Mouse (Mus musculus) ovary, postnatal 10 days (tissue): ENCODE measurements at regions not wholly inside any gene's neighbourhood (a gene's known extent, or its start where the extent isn't known, plus 50 kb on each side); places are given as distances from the start of the nearest gene placed in this dataset.

ENCODE experiments used
- DNase-seq: peaks from one replicate; pipeline ENCODE4 v3.0.0; 2022; ENCODE audit warnings: low spot score

DNA sequence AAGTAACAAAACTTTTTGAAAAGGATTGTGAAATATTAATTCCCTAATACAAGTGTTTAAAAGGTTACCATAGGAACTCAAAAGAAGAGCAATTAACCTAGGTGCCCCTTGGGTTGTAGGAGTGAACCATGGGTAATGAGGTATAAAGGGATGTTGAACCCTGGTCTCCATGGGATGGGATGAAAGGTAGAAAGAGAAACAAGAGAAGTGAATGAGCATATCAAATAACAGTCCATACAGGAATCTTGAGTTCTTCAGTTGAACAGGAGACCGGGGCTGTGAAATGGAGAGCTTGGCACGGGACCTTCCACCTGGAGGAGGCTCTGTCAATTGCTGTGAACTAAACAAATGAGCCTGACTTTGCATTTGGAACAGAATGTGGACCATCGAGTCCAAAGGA, 449.6 kb upstream of the Meis1 start:
- no peak for DNase-seq

DNA sequence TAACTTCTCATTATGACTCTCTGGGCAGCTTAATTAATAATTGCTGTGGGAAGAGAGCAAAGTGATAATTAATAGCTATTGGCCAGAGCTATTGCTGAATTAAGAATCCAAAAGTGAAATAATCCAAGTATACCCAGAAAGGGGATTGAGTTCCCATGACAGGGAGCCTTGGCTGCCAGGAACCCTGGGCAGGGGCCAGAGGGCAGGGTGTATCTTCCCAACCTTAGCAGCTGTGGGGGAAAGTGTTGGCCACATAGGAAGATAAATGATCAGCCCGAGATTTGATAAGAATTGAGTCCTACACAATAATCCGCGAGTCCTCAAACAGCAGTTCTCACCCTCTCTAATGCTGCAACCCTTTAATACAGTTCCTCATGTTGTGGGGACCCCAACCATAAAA, 450.0 kb upstream of the Meis1 start:
- DNase-seq: no peak

DNA sequence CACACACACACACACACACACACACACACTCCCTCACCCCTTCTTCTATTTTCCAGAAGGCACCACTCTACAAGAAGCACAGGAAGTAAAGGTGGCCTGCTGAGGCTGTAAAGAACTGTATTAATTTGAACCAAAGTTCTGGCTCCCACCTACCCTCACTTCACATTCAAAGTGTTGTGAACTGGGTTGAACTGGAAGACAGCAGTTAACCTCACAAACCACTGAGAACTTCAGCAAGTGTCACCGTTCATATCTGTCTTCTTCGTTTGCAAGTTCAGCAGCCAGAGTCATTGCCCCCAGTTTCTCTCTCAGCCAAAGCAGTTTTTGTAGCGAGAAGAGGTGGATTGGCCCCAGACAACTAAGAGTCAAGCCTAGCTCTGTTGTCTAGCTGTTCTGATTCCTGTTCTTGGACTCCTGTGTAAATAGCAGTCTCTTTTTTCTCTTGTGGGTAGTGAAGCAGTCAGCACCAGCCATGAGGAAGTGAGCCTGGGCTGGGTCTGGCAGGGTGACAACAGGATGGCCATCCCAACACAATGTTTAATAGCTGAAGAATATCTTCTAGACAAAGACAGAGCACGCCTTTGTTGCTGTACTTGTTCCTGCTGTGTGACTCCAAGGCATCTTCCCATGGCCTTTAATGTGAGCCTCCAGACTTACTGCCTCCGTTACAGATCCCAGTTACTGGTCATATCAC, 452.0 kb upstream of the Meis1 start:
- no peak for DNase-seq

DNA sequence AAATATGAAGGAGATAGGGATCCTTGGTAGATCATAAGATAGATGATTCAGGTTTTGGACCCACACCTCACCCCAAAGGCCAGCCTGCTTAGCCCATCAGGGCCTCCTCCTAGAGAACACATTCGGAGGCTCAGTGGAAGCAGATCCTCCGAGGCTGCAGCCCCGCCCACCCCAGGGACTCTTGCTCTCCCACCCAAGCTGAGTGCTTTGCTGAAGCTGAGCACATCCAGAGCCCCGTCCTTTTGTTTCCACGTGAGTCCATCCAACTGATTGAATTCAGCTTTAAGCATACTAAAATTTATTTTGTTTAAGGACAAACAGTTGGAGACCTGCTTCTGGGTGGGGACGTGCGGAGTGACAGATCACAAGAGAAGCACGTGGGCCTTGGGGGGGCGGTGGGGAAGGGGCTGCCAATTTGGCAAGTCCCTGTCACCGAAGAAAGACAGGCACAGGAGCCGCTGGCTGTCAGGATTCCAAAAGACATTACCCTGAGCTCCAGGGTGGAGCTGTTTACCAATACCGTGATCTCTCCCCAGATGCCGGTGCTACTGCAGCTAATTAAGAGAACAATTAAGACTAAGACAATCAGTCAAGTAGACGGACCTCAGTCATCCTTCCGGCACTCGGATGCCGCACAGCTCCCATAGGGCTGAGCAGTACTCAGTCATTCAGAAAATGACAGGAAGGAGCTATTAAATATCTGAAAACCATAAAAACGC, 448.9 kb upstream of the Spred2 start:
- DNase-seq: no peak

DNA sequence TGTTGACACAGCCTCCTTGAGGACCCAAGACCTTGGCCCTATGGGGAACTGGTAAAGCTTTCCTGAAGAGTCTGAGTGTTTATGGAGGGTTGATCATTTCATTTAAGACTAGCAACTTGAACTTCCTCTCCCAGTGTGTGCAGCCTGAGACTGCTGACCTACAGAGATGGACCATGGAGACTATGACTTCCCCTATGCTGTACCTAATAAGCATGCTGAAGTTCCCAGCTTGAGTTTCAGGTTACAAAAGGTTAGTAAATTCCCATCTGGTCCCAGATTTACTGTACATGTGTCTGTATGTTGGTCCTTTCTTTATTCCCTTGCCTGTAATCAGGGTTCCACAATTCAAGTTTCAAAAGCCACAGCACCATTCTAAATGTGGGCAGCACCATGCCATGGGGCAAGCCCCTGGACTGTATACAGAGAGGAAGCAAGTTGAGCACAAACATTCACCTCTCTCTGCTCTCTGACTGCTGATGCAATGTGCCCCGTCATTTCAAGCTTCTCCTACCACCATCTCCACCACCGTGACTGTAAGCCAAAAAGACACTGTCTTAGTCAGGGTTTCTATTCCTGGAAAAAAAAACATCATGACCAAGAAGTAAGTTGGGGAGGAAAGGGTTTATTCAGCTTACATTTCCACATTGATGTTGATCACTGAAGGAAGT, 431.0 kb upstream of the Spred2 start:
- no peak for DNase-seq

DNA sequence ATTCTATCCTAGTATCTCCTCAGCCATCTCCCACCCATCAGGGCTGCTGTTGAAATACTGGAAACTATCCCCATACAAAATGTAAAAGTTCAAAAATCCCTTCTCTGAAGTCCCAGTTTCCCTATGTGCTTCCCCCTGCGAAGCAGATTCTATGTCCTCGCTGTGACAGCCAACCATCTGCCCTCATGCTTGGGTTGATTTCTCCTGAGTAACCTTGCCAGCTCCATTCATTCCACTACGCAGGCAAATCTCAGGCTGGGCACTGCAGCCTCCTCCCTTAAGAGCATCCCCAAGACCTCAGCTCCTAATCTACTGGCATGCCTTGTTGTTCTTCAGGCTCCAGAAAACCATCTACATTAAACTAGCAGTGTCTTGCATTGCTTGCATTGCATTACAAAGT, 402.5 kb upstream of the Spred2 start:
- DNase-seq: no peak

DNA sequence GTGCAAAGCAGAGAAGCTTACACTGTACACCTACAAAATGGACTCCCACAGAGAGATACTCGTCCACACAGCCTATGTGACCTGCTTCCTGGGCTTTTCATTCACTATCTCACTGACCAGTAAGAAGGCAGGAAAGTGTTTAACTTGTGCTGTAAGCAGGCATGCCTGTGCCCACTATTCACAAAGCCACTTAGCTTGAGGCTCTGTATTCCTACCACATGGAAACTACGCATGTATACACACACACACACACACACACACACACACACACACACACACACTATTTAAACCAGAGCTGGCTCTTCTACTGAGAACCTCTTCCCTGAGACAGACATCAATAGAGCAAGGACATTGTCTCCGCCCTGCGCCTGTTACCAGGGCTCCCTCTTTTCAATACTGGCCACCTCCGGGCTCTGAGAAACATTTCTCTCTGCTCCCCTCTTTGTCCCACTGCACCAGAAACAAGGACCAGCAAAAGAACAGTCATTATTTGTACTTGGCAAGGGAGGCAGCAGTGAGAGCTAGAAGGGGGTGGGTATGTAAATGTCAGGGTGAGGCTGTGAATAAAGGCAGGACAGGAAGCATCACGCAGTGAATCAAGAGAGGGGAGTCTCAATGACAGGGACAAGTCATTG, 400.2 kb upstream of the Spred2 start:
- DNase-seq: no peak

DNA sequence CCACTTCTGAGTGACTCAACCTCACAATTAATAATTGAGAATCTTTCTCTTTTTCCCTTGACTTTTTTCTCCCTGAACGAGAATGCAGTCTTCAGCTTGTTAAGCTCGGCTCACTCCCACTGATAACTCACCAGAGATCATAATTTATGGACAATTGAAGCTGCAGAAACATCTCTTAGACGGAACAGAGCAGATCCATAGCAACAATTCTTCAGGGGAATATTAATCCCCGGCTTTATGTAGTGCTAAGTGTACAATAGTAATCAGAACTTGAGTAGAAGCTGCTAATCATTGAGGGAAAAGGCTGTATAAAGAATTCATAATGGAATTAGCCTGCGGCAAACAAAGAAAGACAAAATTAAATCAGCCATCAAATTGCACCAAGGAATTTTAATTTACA, 395.0 kb upstream of the Spred2 start:
- DNase-seq: no peak

DNA sequence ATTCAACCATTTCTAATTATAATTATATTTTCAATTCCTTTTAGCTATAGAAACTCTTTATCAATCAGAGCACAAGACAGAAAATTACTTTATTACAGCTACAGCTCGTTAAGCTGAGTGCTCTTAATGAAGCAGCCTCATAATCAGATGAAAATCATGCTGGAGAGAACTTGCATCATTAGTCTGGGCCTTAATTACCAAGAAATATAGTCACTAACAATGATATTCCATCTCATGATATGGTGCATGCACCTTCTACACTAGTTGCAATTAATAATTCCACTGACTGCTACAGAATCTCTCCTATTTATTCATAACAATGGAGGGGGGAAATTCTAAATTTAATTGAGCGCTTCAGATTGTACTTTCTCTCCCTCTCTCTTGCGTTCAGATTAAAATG, 393.5 kb upstream of the Spred2 start:
- DNase-seq: no peak

DNA sequence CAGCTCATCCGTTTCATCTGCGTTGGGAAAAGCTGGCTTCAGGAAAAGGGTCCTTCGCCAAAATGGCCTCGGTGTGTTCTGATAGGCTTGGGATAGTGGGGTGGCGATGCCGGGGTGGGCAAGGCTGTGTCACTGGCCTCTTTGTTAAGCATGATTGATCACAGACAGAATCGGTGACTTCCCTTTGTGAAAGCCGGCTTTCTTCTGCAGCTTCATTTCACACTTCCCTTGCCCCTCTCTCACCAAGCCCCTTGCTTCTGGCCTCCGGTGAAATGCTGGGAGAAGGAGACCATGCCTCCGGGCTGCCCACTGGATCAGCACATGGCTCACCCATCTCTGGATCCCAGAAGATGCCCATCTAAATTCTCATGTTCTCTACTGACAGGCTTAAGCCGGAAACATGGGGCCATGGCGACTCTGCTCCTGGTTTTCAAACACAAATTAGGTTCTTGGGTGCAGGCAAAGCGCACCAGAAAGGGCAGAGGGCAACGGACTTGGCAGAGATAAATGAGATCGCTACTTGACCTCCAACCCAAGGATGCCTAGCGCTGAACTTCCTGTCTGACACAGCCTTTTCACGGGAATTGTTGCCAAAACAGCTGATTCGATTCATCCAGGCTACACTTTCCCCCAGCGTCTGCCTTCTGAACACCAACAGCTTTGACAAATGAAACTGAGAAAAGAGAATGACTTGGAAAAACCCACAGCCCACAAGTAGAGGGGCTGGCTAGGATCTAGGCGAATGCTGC, 392.7 kb upstream of the Spred2 start:
- DNase-seq: no peak

DNA sequence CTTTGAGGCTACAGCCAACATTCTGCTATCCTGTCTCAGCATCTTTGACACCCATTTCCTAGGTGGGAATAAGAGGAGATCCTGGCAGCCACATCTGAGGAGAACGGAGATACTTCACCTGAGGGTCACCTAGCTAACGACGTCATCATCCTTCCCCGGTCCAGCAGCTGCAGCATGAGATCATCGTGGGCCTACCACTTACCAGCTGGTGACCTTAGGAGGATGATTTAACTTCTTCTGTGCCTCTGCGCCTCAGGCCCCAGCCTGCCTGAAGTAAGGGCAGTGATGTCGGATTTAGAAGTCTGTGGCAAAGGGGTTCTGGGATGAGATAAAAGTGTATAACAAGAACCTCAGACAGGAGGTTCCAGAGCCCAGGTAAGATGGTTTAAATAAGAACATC, 391.3 kb upstream of the Spred2 start:
- no peak for DNase-seq

DNA sequence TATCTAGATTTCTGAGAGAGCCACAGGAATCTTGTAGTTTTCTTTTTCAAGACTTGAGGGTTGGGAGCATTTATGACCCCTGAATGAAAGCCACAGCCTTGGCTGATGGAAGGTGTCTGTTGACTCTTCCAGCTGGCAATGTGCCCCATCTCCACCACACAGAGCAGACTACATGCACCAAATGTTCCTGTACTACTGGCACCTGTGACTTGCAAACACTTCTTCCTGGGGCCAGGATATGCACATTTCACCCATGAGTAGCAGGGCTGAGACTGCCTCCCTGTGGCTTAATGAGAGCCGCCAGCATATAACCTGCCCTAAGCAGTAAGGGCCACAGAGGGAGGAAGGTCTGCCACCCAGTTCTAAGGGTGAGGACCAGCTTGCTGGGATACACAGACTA, 390.5 kb upstream of the Spred2 start:
- DNase-seq: no peak

DNA sequence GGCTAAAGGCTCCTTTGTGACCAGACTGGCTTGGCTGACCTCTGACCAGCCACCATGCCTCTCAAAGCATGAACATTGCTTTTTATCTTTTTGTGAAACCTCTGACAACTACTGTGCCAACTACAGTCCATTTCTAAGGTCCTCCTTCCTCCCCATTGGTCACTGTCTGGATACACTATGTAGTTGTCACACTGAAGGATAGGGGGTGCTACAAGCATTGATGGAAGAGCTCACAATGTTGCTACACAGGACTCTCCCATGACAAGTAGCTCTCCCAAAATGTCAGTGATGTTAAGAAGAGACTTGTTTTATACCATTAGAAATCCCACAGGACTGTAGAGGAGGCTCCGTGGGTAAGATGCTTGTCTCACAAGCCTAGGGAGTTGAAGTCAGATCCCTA, 389.0 kb upstream of the Spred2 start:
- DNase-seq: no peak

DNA sequence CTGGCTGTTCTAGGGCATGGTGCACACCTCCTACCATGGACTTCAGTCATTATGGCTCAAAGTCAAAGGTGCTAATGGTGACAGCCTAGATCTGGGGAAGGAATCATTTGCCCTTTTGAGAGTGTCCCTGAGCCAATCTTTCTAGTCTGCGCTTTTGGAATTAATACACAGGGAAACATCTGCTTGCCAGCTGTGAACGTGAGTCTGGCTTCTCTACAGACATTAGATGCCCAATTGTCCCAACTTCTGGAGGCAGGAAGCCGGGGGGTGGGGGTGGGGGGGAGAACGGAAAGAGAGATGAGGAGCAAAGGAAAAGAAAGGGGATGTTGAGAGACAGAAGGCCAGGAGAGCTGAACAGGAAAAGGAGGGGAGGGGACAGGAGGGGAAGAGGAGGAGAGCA, 377.9 kb upstream of the Spred2 start:
- DNase-seq: no peak

DNA sequence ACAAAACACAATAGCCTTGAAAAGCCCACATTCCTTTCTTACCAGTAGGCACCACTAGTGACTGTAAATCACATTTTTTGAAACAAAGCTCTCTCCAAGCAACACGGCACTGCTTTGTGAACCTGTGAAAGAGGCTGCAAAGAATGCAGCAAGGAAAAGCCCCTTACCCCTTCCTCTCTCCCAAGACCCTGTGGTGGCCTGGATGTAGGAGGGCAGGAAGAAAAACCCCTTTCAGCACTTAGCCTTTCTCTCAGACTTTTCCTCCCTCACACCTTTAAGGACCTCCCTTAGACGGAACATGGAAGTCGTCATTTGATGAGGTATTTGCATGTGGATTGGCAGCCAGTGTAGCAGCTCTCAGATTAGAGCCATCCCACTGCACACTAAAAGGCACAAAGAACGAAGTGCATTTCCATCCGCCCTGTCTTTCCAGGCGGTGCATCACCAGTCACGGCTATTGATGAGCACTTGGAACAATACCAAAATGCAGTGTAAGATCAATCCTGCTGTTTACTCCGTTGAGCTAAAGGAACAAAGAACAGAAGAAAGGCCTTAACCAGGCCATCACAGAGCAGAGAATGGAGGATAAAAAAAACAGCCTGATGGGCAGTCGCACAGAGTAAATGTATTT, 369.7 kb upstream of the Spred2 start:
- DNase-seq: no peak

DNA sequence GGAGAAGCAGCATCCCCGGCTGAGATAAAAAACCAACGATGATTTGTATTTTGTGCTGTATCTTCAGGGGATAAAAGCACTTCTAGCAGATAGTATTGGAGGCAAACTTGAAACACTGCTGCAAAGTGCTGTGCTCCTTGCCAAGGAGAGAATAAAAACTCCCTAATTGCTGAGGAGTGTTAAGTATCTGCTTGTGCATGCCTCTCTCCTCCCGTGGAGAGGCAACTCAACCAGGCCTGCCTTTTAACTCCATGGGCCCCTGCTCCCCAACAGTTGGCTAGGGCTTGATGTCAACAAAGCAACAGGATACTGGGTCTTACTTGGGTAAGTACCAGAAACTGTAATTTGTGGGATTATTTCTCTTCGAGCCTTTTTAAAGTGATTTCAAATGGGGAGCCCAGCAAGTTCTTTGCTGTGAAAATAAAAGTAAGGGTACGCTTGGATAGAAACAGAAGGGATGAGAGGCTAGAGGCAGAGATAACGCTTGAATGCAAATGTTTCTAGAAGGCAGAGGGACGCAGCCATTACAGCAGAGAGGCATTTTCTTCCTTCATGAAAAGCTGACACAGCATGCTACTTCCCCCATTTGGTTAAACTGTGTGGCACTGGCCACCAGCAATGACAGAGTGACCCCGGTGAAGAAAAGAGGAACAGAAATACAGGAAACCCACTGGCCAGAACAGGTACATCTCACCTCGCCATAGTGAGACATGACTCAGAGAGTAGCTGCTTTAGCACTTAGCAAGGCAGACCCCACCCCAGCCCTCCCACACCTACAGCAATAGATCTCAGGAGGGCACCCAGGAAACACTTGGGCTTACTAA, 369.0 kb upstream of the Spred2 start:
- no peak for DNase-seq

DNA sequence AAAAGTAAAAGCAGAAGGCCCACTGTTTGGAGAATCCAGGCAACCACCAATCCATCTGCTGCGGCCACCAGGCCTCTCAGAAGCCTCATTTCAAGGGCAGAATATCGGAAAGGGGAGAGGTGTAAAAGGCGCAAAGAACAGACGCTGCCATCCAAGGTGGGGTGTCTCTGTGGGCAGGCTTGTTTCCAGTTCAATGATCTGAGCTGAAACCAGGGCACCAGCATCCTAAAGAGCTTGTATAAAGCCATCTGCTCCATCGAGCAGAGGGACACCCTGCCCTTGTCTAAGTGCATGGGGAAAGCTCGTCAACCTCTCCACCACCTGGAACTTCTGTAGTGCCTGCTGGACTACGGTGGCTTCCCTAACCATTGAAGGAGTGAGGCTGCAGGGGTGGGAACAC, 363.7 kb upstream of the Spred2 start:
- DNase-seq: no peak

DNA sequence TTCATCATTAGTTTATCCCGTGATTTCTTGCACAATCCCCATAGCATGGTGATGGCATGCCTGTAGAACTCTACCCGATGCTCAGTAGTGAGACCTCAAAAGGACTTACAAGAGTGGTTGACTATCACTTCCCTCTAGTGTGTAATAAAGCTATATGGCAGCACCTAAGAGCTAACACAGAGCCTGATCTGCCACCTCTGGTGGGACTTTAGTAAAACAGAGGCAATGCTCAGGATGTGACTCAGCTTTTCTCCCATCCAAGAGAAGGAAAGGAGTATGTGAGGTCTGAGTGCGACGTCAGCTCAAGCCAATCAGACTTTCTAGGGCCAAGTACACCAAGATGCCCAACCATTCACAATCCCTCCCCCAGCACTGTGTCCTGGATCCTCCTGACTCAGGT, 361.5 kb upstream of the Spred2 start:
- DNase-seq: no peak

DNA sequence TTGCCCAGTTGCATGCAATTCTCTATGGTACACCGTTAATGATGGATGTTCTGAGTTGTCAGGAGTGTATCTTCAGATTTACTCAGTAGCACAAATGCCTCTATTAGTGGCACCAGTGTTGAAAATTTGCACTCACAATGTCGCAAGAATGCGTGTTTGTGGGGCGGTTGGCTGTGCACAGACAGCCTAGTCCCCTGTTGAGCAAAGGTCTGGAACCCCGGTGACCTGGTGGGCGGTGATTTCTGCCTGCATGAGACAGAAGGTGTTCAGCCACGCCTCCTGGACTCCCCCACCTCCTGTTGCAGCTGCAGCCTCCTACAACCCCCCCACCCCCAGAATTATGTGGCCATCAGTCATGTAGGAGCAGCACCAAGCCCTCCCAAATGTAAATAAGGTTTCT, 338.9 kb upstream of the Spred2 start:
- DNase-seq: no peak

DNA sequence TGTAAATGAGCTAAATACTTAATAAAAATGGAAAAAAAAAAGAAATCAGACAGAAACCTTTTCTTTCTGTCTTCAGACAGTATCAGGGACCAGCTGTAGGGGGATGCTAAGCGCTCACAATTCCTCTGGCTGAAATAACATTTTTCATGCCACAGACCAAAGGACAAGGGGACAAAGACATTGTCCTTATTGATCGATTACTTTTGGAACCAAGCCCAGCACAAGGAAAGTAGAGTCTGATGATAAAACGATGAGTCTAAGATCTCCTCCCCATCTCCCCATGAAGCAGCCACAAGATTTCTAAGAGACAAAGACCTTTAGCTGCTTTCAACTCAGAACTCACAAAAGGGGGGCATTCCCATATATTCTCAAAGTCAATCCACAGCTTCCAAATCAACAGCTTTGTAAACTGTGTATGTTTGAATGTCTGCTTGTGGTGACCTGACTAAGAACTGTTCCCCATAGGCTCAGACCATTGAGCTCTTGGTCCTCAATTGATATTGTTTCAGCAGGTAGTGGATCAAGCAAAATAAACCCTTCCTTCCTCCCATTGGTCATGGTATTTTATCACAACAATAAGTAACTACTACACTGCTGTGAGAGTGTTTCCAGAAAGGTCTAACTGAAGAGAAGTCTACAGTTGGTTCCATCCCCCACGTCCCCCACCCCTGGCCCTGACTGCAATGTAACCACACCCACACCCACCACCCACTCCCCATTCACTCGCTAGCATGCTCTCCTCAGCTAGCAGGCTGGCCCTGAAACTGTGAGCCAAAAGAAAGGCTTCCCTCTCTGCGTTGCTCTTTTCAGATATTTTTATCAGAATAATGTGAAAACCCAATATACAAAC, 331.4 kb upstream of the Spred2 start:
- no peak for DNase-seq
